Mouse (Mus musculus): ENCODE results near the gene Abcg2. TPM values are rescaled to one million over a fixed set of nuclear protein-coding genes. Genes with fewer than 3 reads are reported as not detected.

Abcg2 gene
- polyA plus RNA-seq (2014; fragmentation: Illumina TruSeq; extraction: RNeasy Lipid Tissue Mini Kit (QIAGEN cat#74804)), result 86.1 TPM

GRCm38 (mm10) chr6:58584223-58584622, at the start of gene Abcg2:
Gene Abcg2 (plus strand): TSS chr6:58584523.

Other genes with a start within 250 kb of the Abcg2 start
- gene Vmn1r30, start 141.1 kb upstream of the Abcg2 start, polyA plus RNA-seq (2014; fragmentation: Illumina TruSeq; extraction: RNeasy Lipid Tissue Mini Kit (QIAGEN cat#74804)), result not detected
- not detected for gene Vmn1r31, start 109.2 kb upstream of the Abcg2 start, polyA plus RNA-seq (2014; fragmentation: Illumina TruSeq; extraction: RNeasy Lipid Tissue Mini Kit (QIAGEN cat#74804))
- gene Herc3, start 246.9 kb downstream of the Abcg2 start, polyA plus RNA-seq (2014; fragmentation: Illumina TruSeq; extraction: RNeasy Lipid Tissue Mini Kit (QIAGEN cat#74804)), result 35.4 TPM

Data from ovary, adult 10 weeks (tissue).